Mouse (Mus musculus): ENCODE data around the gene Casd1. TPM values are rescaled to one million over a fixed set of nuclear protein-coding genes. Genes with fewer than 3 reads are reported as not detected.

Gene Casd1
- polyA plus RNA-seq, 2 experiments, result 36.3 to 44.2 TPM

- H3K4me3 ChIP-seq (replicated peaks; ENCODE audit: low read length), result no peak overlapping the region
- no peak overlapping the region for H3K9ac ChIP-seq (ENCODE audit: low read depth, low read length, severe bottlenecking)
- ATAC-seq (ENCODE audit: low FRiP score, low read depth), result no peak
- no peaks in the 10 kb centered on the region for H3K27me3 ChIP-seq (ENCODE audit: control insufficient read depth, insufficient read depth, low read length)
- H3K9me3 ChIP-seq (ENCODE audit: control insufficient read depth, low read length), result no peaks in the 10 kb centered on the region
- no peaks in the 10 kb centered on the region for H3K36me3 ChIP-seq (ENCODE audit: control insufficient read depth, insufficient read depth, low read length)
- H3K4me1 ChIP-seq (ENCODE audit: control insufficient read depth, insufficient read depth, low read length), result no peaks in the 10 kb centered on the region
- H3K4me2 ChIP-seq (replicated peaks; ENCODE audit: low read depth, low read length, severe bottlenecking), result no peak overlapping the region
- TF ChIP-seq POLR2A (IDR thresholded peaks at IDR 0.05; ENCODE audit: borderline replicate concordance, extremely low read depth, insufficient read depth, insufficient read length), result no peak
- H3K27ac ChIP-seq (replicated peaks; ENCODE audit: low read depth, low read length), result no peak overlapping the region
- WGBS, result 83% methylated on average over 4 of the region's 4 CpGs
- DNase-seq (ENCODE audit: low spot score), result no peak
These were observed 55.3 kb downstream of the Casd1 start for GRCm38 (mm10) chr6:4655924-4656323.

- WGBS, result 87% methylated on average over 13 of the region's 13 CpGs
- H3K4me3 ChIP-seq (replicated peaks; ENCODE audit: low read length), result no peak overlapping the region
- no peak for TF ChIP-seq POLR2A (IDR thresholded peaks at IDR 0.05; ENCODE audit: borderline replicate concordance, extremely low read depth, insufficient read depth, insufficient read length)
These were observed 58.2 kb downstream of the Casd1 start for GRCm38 (mm10) chr6:4658861-4659260.

GRCm38 (mm10) chr6:4663516-4663915 is 62.9 kb downstream of the Casd1 start:
- Histone ChIP-seq H3K27ac (replicated peaks; ENCODE audit: low read depth, low read length) (no peak overlapping the region), H3K27me3 (ENCODE audit: control insufficient read depth, insufficient read depth, low read length) (no peaks in the 10 kb centered on the region), H3K36me3 (ENCODE audit: control insufficient read depth, insufficient read depth, low read length) (no peaks in the 10 kb centered on the region), H3K4me3 (replicated peaks; ENCODE audit: low read length) (no peak overlapping the region), H3K9ac (ENCODE audit: low read depth, low read length, severe bottlenecking) (no peak overlapping the region), H3K9me3 (ENCODE audit: control insufficient read depth, low read length) (no peaks in the 10 kb centered on the region), H3K4me2 (replicated peaks; ENCODE audit: low read depth, low read length, severe bottlenecking) (no peak overlapping the region), H3K4me1 (ENCODE audit: control insufficient read depth, insufficient read depth, low read length) (no peaks in the 10 kb centered on the region)
- DNase-seq (ENCODE audit: low spot score) (no peak), ATAC-seq (ENCODE audit: low FRiP score, low read depth) (no peak)
- WGBS, result 78% methylated on average over 2 of the region's 2 CpGs
- TF ChIP-seq POLR2A (IDR thresholded peaks at IDR 0.05; ENCODE audit: borderline replicate concordance, extremely low read depth, insufficient read depth, insufficient read length), result no peak

More at GRCm38 (mm10) chr6:4658861-4659260, 58.2 kb downstream of the Casd1 start:
- no peaks in the 10 kb centered on the region for H3K4me1 ChIP-seq (ENCODE audit: control insufficient read depth, insufficient read depth, low read length)
- H3K9ac ChIP-seq (ENCODE audit: low read depth, low read length, severe bottlenecking), result no peak overlapping the region
- H3K27ac ChIP-seq (replicated peaks; ENCODE audit: low read depth, low read length), result no peak overlapping the region
- no peaks in the 10 kb centered on the region for H3K9me3 ChIP-seq (ENCODE audit: control insufficient read depth, low read length)
- H3K36me3 ChIP-seq (ENCODE audit: control insufficient read depth, insufficient read depth, low read length), result no peaks in the 10 kb centered on the region
- no peak overlapping the region for H3K4me2 ChIP-seq (replicated peaks; ENCODE audit: low read depth, low read length, severe bottlenecking)
- no peak for DNase-seq (ENCODE audit: low spot score)
- no peak for ATAC-seq (ENCODE audit: low FRiP score, low read depth)
- no peaks in the 10 kb centered on the region for H3K27me3 ChIP-seq (ENCODE audit: control insufficient read depth, insufficient read depth, low read length)

- H3K9ac ChIP-seq (ENCODE audit: low read depth, low read length, severe bottlenecking), result no peak overlapping the region
- H3K36me3 ChIP-seq (ENCODE audit: control insufficient read depth, insufficient read depth, low read length), result no peaks in the 10 kb centered on the region
- no peaks in the 10 kb centered on the region for H3K4me1 ChIP-seq (ENCODE audit: control insufficient read depth, insufficient read depth, low read length)
- 49% methylated on average over 2 of the region's 2 CpGs for WGBS
- H3K27me3 ChIP-seq (ENCODE audit: control insufficient read depth, insufficient read depth, low read length), result no peaks in the 10 kb centered on the region
- no peak for ATAC-seq (ENCODE audit: low FRiP score, low read depth)
- no peak overlapping the region for H3K27ac ChIP-seq (replicated peaks; ENCODE audit: low read depth, low read length)
- no peak overlapping the region for H3K4me3 ChIP-seq (replicated peaks; ENCODE audit: low read length)
- H3K4me2 ChIP-seq (replicated peaks; ENCODE audit: low read depth, low read length, severe bottlenecking), result no peak overlapping the region
- DNase-seq (ENCODE audit: low spot score), result no peak
- no peaks in the 10 kb centered on the region for H3K9me3 ChIP-seq (ENCODE audit: control insufficient read depth, low read length)
- TF ChIP-seq POLR2A (IDR thresholded peaks at IDR 0.05; ENCODE audit: borderline replicate concordance, extremely low read depth, insufficient read depth, insufficient read length), result no peak
These were observed 63.7 kb downstream of the Casd1 start for GRCm38 (mm10) chr6:4664313-4664712.

- Histone ChIP-seq H3K4me2 (replicated peaks; ENCODE audit: low read depth, low read length, severe bottlenecking) (no peak overlapping the region), H3K27me3 (ENCODE audit: control insufficient read depth, insufficient read depth, low read length) (no peaks in the 10 kb centered on the region), H3K27ac (replicated peaks; ENCODE audit: low read depth, low read length) (no peak overlapping the region), H3K36me3 (ENCODE audit: control insufficient read depth, insufficient read depth, low read length) (no peaks in the 10 kb centered on the region), H3K4me1 (ENCODE audit: control insufficient read depth, insufficient read depth, low read length) (no peaks in the 10 kb centered on the region), H3K9me3 (ENCODE audit: control insufficient read depth, low read length) (no peaks in the 10 kb centered on the region), H3K9ac (ENCODE audit: low read depth, low read length, severe bottlenecking) (no peak overlapping the region), H3K4me3 (replicated peaks; ENCODE audit: low read length) (no peak overlapping the region)
- DNase-seq (ENCODE audit: low spot score), result no peak
- no peak for ATAC-seq (ENCODE audit: low FRiP score, low read depth)
- WGBS, result 90% methylated on average over 6 of the region's 6 CpGs
- no peak for TF ChIP-seq POLR2A (IDR thresholded peaks at IDR 0.05; ENCODE audit: borderline replicate concordance, extremely low read depth, insufficient read depth, insufficient read length)
These were observed 64.5 kb downstream of the Casd1 start for GRCm38 (mm10) chr6:4665154-4665553.

- H3K27ac ChIP-seq (replicated peaks; ENCODE audit: low read depth, low read length), result no peak overlapping the region
- H3K36me3 ChIP-seq (ENCODE audit: control insufficient read depth, insufficient read depth, low read length), result no peaks in the 10 kb centered on the region; the same call in 1 of the 2 replicates
- no peak for ATAC-seq (ENCODE audit: low FRiP score, low read depth)
- no peaks in the 10 kb centered on the region for H3K4me1 ChIP-seq (ENCODE audit: control insufficient read depth, insufficient read depth, low read length)
- no peaks in the 10 kb centered on the region for H3K27me3 ChIP-seq (ENCODE audit: control insufficient read depth, insufficient read depth, low read length)
- no peak for DNase-seq (ENCODE audit: low spot score)
- no peak overlapping the region for H3K4me2 ChIP-seq (replicated peaks; ENCODE audit: low read depth, low read length, severe bottlenecking)
- no peak overlapping the region for H3K4me3 ChIP-seq (replicated peaks; ENCODE audit: low read length)
- TF ChIP-seq POLR2A (IDR thresholded peaks at IDR 0.05; ENCODE audit: borderline replicate concordance, extremely low read depth, insufficient read depth, insufficient read length), result no peak
- WGBS, result 77% methylated on average over 1 of the region's 1 CpGs
- H3K9me3 ChIP-seq (ENCODE audit: control insufficient read depth, low read length), result no peaks in the 10 kb centered on the region
- H3K9ac ChIP-seq (ENCODE audit: low read depth, low read length, severe bottlenecking), result no peak overlapping the region
These were observed 76.7 kb downstream of the Casd1 start for GRCm38 (mm10) chr6:4677356-4677761.
